Comparison of ENCODE assay signal across 23 mouse cellular contexts in the genomic region with DNA sequence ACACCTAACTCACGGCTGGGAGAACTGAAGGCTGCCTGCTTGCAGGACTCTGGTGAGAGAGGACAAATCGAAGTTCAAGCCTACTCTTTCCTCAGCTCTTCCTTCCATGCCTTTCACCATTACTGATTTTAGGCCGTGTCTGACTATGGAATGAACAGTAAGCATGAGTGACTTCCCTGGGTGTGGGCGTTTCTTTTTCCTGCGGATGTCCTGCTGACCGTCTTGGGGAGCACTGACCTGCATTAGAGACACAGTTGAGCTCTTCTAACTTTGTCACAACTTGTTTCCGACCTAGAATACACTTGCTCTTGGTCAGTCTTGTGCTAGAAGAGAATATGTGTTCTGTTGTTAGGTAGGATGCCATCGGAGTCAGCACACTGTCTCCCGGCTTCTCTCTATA. TPM values are rescaled to one million over a fixed set of nuclear protein-coding genes. Genes with fewer than 3 reads are reported as not detected.
A peak's percentile ranks its signal among the peaks of the same experiment; 100 is the strongest.
DNase-seq lines count a peak whose midpoint lies in the region; ATAC-seq and TF ChIP-seq lines count a peak whose summit lies in the region.
"Had no signal": no experiment of that assay in that cellular context is flagged by ENCODE, and none has a peak within 500 bp of the region (broad histone marks: within the 10 kb centered on the region; RNA-seq: fewer than 3 reads in every experiment).

No protein-coding gene starts in this region.

- DNase-seq in layer of hippocampus, adult 2 months (ENCODE audit: low spot score in 2 of 2), result peak in 1 of 2 experiments; percentile 4
- DNase-seq in layer of hippocampus, adult 9-11 months, result no peak
- no peak for DNase-seq in embryonic facial prominence, embryonic 10.5 days (ENCODE audit: low spot score)
- DNase-seq in urinary bladder, postnatal 4 days (ENCODE audit: low spot score in 2 of 2), result no peak
- DNase-seq: adrenal gland, adult 8-10 months; cerebellum, adult 8-10 months; cerebellum, postnatal 36 days; gastrocnemius, postnatal 14 days; layer of hippocampus, postnatal 36 days; lung, adult 18-20 months; midbrain, embryonic 14.5 days; right cerebral cortex, postnatal 25 days; spleen, adult 18-20 months; thymus, postnatal 14 days had no signal

- no peak for ATAC-seq in heart, embryonic 16.5 days (replicated peaks; ENCODE audit: extremely low read depth, insufficient read depth, low FRiP score)
- no peak for ATAC-seq in heart, embryonic 12.5 days (ENCODE audit: insufficient number of reproducible peaks, low FRiP score)
- ATAC-seq: activated CD4-positive, CD25-positive, alpha-beta regulatory T cell, adult 4 months; forebrain, embryonic 15.5 days; liver, embryonic 12.5 days had no signal

- H3K9ac ChIP-seq in heart, embryonic 16.5 days (ENCODE audit: low read length), result no peak overlapping the region
- no peak overlapping the region for H3K9ac ChIP-seq in heart, embryonic 12.5 days
- H3K9ac ChIP-seq: forebrain, embryonic 15.5 days; hindbrain, embryonic 15.5 days; kidney, embryonic 15.5 days; limb, embryonic 13.5 days; liver, embryonic 12.5 days had no signal

- H3K4me2 ChIP-seq in heart, embryonic 16.5 days (ENCODE audit: low read depth, low read length), result no peak overlapping the region
- no peak overlapping the region for H3K4me2 ChIP-seq in heart, embryonic 12.5 days
- H3K4me2 ChIP-seq: forebrain, embryonic 15.5 days; hindbrain, embryonic 15.5 days; kidney, embryonic 15.5 days; limb, embryonic 13.5 days; liver, embryonic 12.5 days had no signal

- H3K27ac ChIP-seq in heart, embryonic 16.5 days (ENCODE audit: low read length), result peak overlapping the region; percentile 52
- no peak overlapping the region for H3K27ac ChIP-seq in heart, embryonic 12.5 days (ENCODE audit: poor library complexity, severe bottlenecking)
- peak overlapping the region; percentile 67 for H3K27ac ChIP-seq in layer of hippocampus, adult 2 months
- H3K27ac ChIP-seq in brown adipose tissue, adult 24 weeks (replicated peaks; ENCODE audit: low read depth, low read length), result peak overlapping the region; percentile 71
- peak overlapping the region; percentile 24; the same call in 1 of the 2 replicates for H3K27ac ChIP-seq in embryonic facial prominence, embryonic 10.5 days (replicated peaks)
- H3K27ac ChIP-seq: forebrain, embryonic 15.5 days; hindbrain, embryonic 15.5 days; kidney, embryonic 15.5 days; limb, embryonic 13.5 days; liver, embryonic 12.5 days had no signal

- WGBS in heart, embryonic 16.5 days, result 68% methylated on average over 9 of the region's 9 CpGs
- 76% methylated on average over 9 of the region's 9 CpGs for WGBS in heart, embryonic 12.5 days
- WGBS in embryonic facial prominence, embryonic 10.5 days, result 87% methylated on average over 9 of the region's 9 CpGs

- TF ChIP-seq CTCF in layer of hippocampus, adult 2 months (conservative IDR thresholded peaks at IDR 0.05), result no peak

- no peaks in the 10 kb centered on the region for H3K9me3 ChIP-seq in heart, embryonic 16.5 days (replicated peaks; ENCODE audit: control insufficient read depth, low read length)
- no peaks in the 10 kb centered on the region for H3K9me3 ChIP-seq in heart, embryonic 12.5 days (replicated peaks)
- no peaks in the 10 kb centered on the region for H3K9me3 ChIP-seq in embryonic facial prominence, embryonic 10.5 days
- H3K9me3 ChIP-seq: forebrain, embryonic 15.5 days; hindbrain, embryonic 15.5 days; kidney, embryonic 15.5 days; limb, embryonic 13.5 days; liver, embryonic 12.5 days had no signal

- no peaks in the 10 kb centered on the region for H3K27me3 ChIP-seq in heart, embryonic 16.5 days (ENCODE audit: control insufficient read depth, insufficient read depth, low read length)
- no peaks in the 10 kb centered on the region for H3K27me3 ChIP-seq in heart, embryonic 12.5 days (replicated peaks)
- H3K27me3 ChIP-seq in embryonic facial prominence, embryonic 10.5 days (replicated peaks; ENCODE audit: low read depth, poor library complexity, severe bottlenecking), result no peaks in the 10 kb centered on the region
- H3K27me3 ChIP-seq: forebrain, embryonic 15.5 days; hindbrain, embryonic 15.5 days; kidney, embryonic 15.5 days; limb, embryonic 13.5 days; liver, embryonic 12.5 days had no signal

- no peak overlapping the region for H3K4me3 ChIP-seq in heart, embryonic 16.5 days (ENCODE audit: low read length)
- H3K4me3 ChIP-seq in heart, embryonic 12.5 days, result no peak overlapping the region
- H3K4me3 ChIP-seq in layer of hippocampus, adult 2 months, result no peak overlapping the region
- H3K4me3 ChIP-seq in brown adipose tissue, adult 24 weeks (ENCODE audit: insufficient read depth, low read depth, low read length), result no peak overlapping the region
- H3K4me3 ChIP-seq in embryonic facial prominence, embryonic 10.5 days, result no peak overlapping the region
- H3K4me3 ChIP-seq: forebrain, embryonic 15.5 days; hindbrain, embryonic 15.5 days; kidney, embryonic 15.5 days; limb, embryonic 13.5 days; liver, embryonic 12.5 days had no signal

- 0 out of 2 replicates have a peak, but pooled peaks cover 4% of the 10 kb centered on the region for H3K4me1 ChIP-seq in heart, embryonic 16.5 days (ENCODE audit: control insufficient read depth, insufficient read depth, low read length)
- peaks cover 14% of the 10 kb centered on the region for H3K4me1 ChIP-seq in heart, embryonic 12.5 days (replicated peaks)
- H3K4me1 ChIP-seq in brown adipose tissue, adult 24 weeks (ENCODE audit: control insufficient read depth, insufficient read depth, insufficient read length, low read length), result peaks cover 13% of the 10 kb centered on the region
- peaks cover 29% of the 10 kb centered on the region for H3K4me1 ChIP-seq in embryonic facial prominence, embryonic 10.5 days
- H3K4me1 ChIP-seq: forebrain, embryonic 15.5 days; hindbrain, embryonic 15.5 days; kidney, embryonic 15.5 days; liver, embryonic 12.5 days had no signal

- H3K36me3 ChIP-seq in heart, embryonic 16.5 days (ENCODE audit: control insufficient read depth, insufficient read depth), result peaks cover 6% of the 10 kb centered on the region
- peaks cover 8% of the 10 kb centered on the region for H3K36me3 ChIP-seq in heart, embryonic 12.5 days
- H3K36me3 ChIP-seq in embryonic facial prominence, embryonic 10.5 days (replicated peaks), result peaks cover 17% of the 10 kb centered on the region

RNA-seq across cellular contexts. Expression of gene Ttc7b, which starts 50.3 kb away (rescaled TPM):
- 6.7 and 7.3 TPM in 2 replicates for polyA plus RNA-seq in heart, embryonic 16.5 days (2015; fragmentation: Nextera tagmentation; extraction: Ambion mirVana)
- polyA plus RNA-seq in heart, embryonic 12.5 days (2016; fragmentation: Nextera tagmentation; extraction: Ambion mirVana), result 6.9 and 7.6 TPM in 2 replicates
- 100 to 1,000 TPM; 173 to 184 TPM for total RNA-seq in layer of hippocampus, adult 2 months (2021)
- 37.7 and 42.9 TPM in 2 replicates for polyA plus RNA-seq in brown adipose tissue, adult 24 weeks (2012; ENCODE audit: insufficient read depth, insufficient read length, missing spikeins)
- polyA plus RNA-seq in embryonic facial prominence, embryonic 10.5 days (2016; fragmentation: Nextera tagmentation; extraction: Ambion mirVana), result 4.2 and 4.6 TPM in 2 replicates
